Mouse (Mus musculus) neural tube, embryonic 14.5 days (tissue): ENCODE results near the gene Gm28230. TPM values are rescaled to one million over a fixed set of nuclear protein-coding genes. Genes with fewer than 3 reads are reported as not detected.
A peak's percentile ranks its signal among the peaks of the same experiment; 100 is the strongest.

Experiments used
- ATAC-seq: fragments of 200-750 bp; cut with Nextera tagmentation; 2 replicates; pipeline ENCODE4 v1.8.0; 2017; ENCODE audit warnings: low read depth, mild to moderate bottlenecking, moderate TSS enrichment, moderate library complexity
- H3K27ac ChIP-seq: fragments of 300-500 bp; sonication (generic); 2 replicates; pipeline ENCODE4 v1.5.1; 2014; ENCODE audit warnings: low read depth, mild to moderate bottlenecking, control low read depth, low read length, moderate library complexity, mixed read lengths
- H3K27me3 ChIP-seq: fragments of 300-500 bp; sonication (generic); 2 replicates; pipeline ENCODE4 v1.6.1; 2014; ENCODE audit warnings: low read length; ENCODE audit not compliant: control insufficient read depth, insufficient read depth
- H3K36me3 ChIP-seq: fragments of 300-500 bp; sonication (generic); 2 replicates; pipeline ENCODE4 v1.6.1; 2014; ENCODE audit warnings: low read length, mixed read lengths; ENCODE audit not compliant: control insufficient read depth, insufficient read depth
- H3K4me1 ChIP-seq: fragments of 300-500 bp; sonication (generic); 2 replicates; pipeline ENCODE4 v1.6.1; 2014; ENCODE audit warnings: low read length; ENCODE audit not compliant: control insufficient read depth, insufficient read depth
- H3K4me2 ChIP-seq: fragments of 300-500 bp; sonication (generic); 2 replicates; pipeline ENCODE4 v1.6.1; 2014; ENCODE audit warnings: mild to moderate bottlenecking, low read depth, low read length, control low read depth
- H3K4me3 ChIP-seq: fragments of 300-500 bp; sonication (generic); 2 replicates; pipeline ENCODE4 v1.5.1; 2014; ENCODE audit warnings: low read depth, low read length, control low read depth, mixed read lengths
- H3K9ac ChIP-seq: fragments of 300-500 bp; sonication (generic); replicated peaks from 2 replicates; pipeline ENCODE4 v1.6.1; 2014; ENCODE audit warnings: low read depth, mild to moderate bottlenecking, control low read depth, low read length, mixed read lengths
- H3K9me3 ChIP-seq: fragments of 300-500 bp; sonication (generic); 2 replicates; pipeline ENCODE4 v1.6.1; 2016; ENCODE audit warnings: low read length; ENCODE audit not compliant: control insufficient read depth
- WGBS: fragments of 180-500 bp; shearing (Covaris S2); extraction: QIAGEN DNeasy Blood & Tissue Kit; methylation state at CpG from one replicate; pipeline ENCODE4 v1.1.7; 2014; 5-methylcytosine and 5-hydroxymethylcytosine counted together
- polyA plus RNA-seq: library from polyadenylated mRNA; unstranded; fragments of >200 nt; fragmentation: Nextera tagmentation; extraction: Ambion mirVana; gene quantifications from 2 replicates; pipeline ENCODE4 v1.2.1, GENCODE M21; 2014

The Gm28230 gene
- polyA plus RNA-seq, 1 experiment from 2014 or later: 2.5 TPM

DNA sequence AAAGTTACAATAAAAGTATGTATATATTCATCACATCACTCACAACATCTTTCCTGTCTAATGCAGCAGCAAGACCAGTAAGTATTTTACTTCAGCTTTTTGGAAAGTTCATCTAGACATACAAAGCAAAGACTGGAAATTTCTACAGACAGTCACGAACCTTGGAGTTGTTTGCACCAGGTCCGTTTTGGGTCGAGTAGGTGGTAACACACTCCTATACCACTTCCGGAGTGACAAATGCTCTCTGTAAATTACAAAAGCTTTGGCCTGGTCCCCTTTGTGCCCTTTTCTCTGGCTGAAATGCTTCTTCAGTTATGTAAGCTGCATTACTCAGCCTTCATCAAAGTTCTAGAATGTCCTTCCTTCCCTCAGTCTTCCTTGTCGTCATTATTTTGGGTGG lies 27.2 kb downstream of the Gm28230 start:
- ATAC-seq: no peak
- Histone ChIP-seq H3K9me3 (no peaks in the 10 kb centered on the region), H3K36me3 (no peaks in the 10 kb centered on the region), H3K4me1 (peaks cover 34% of the 10 kb centered on the region), H3K4me3 (no peak overlapping the region), H3K27ac (peak overlapping the region; percentile 10; the same call in 1 of the 2 replicates), H3K4me2 (no peak overlapping the region), H3K9ac (no peak overlapping the region), H3K27me3 (no peaks in the 10 kb centered on the region)
- WGBS: 31% methylated on average over 5 of the region's 5 CpGs

DNA sequence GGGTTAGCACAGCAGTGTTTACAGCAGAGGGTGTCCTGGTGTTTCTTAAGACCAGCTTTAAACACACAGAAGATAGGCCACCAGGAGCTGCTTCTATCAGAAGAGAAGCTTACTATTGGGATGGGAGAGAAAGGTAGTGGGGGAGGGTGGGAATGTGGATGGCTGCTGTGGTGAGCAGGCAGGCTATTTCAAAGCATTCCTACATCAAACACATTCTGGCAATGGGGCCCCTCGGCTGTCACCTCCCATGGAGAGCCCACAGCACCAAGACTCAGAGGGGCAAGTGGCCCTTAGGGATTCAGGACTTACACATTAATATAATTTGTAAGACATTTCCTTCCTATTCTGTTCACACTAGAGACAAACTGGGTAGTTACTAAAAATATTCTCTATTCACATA lies 33.6 kb downstream of the Gm28230 start:
- H3K36me3 ChIP-seq: no peaks in the 10 kb centered on the region
- ATAC-seq: no peak
- no peak overlapping the region for H3K4me3 ChIP-seq
- no peak overlapping the region for H3K9ac ChIP-seq
- H3K4me2 ChIP-seq: no peak overlapping the region
- 6% methylated on average over 1 of the region's 1 CpGs for WGBS
- H3K9me3 ChIP-seq: no peaks in the 10 kb centered on the region
- peaks cover 11% of the 10 kb centered on the region; the same call in 1 of the 2 replicates for H3K4me1 ChIP-seq
- peaks cover 5% of the 10 kb centered on the region; the same call in 1 of the 2 replicates for H3K27me3 ChIP-seq
- no peak overlapping the region for H3K27ac ChIP-seq

DNA sequence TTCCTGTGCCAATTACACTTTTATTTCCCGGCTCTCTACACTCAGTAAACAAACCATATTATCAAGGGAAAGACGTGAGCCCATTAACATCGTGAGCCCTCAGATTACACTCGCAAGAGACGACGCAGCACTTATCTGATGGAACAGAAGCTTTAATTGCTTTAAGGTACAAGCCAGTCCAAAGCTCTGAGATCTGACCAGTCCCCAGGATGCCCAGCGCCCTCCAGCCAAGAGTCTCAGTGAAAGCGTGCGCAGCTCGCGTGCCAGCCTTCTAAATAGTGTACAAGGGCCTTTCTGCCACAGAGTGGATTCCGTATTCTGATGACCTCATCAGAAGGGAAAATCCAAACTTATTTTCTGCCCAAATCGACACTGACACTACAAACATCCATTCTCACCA lies 35.4 kb downstream of the Gm28230 start:
- Histone ChIP-seq H3K27me3 (peaks cover 5% of the 10 kb centered on the region; the same call in 1 of the 2 replicates), H3K4me2 (peak overlapping the region; percentile 100), H3K36me3 (no peaks in the 10 kb centered on the region), H3K4me1 (peaks cover 11% of the 10 kb centered on the region; the same call in 1 of the 2 replicates), H3K9me3 (no peaks in the 10 kb centered on the region), H3K9ac (no peak overlapping the region), H3K27ac (no peak overlapping the region), H3K4me3 (0 out of 2 replicates have a peak overlapping the region, but pooled peaks have one; percentile 52)
- WGBS: 2% methylated on average over 13 of the region's 13 CpGs
- ATAC-seq: no peak

DNA sequence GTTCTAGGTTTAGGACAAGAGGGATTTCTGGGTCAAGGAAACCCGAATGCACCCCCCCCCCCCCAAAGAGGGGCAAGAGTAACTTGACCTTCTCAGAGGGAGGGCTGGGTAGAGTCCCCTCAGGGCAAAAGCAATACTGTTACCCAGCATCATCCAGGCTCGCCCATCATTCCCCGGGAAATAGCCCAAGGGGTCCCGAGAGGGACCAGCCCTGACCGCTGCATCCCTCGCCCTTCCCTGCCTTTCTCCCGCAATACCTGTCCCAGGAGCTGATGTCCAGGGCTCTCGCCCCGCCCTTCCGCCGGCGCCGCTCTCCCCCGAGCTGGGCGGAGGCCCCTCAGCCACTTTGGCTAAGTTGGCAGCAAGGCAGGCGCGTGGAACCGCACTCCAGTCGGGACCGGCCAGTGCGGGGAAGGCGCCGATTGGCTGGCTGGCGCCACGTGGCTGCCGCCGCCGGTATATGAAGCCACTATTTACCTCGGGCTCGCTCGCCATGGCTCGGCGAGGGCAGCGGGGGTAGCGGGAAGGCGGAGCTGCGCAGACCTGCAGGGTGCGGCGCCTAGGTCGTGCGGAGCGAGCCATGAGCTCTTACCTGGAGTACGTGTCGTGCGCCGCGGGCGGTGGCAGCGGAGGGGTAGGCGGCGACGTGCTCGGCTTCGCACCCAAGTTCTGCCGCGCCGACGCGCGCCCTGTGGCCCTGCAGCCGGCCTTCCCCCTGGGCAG lies 36.2 kb downstream of the Gm28230 start, which contains the start of gene Hoxd1:
Gene Hoxd1 (plus strand): TSS at position 459 of the 723 bp plus-strand sequence.
- Histone ChIP-seq H3K27me3 (peaks cover 5% of the 10 kb centered on the region; the same call in 1 of the 2 replicates), H3K36me3 (no peaks in the 10 kb centered on the region), H3K4me2 (peak within 1 kb of the TSS; percentile 100), H3K4me3 (peak within 1 kb of the TSS; percentile 52), H3K4me1 (peaks cover 11% of the 10 kb centered on the region; the same call in 1 of the 2 replicates), H3K27ac (no peak within 1 kb of the TSS), H3K9me3 (no peaks in the 10 kb centered on the region), H3K9ac (peak within 1 kb of the TSS; percentile 41)
- ATAC-seq: peak; percentile 95
- WGBS: under 1% methylated on average over 55 of the region's 61 CpGs

DNA sequence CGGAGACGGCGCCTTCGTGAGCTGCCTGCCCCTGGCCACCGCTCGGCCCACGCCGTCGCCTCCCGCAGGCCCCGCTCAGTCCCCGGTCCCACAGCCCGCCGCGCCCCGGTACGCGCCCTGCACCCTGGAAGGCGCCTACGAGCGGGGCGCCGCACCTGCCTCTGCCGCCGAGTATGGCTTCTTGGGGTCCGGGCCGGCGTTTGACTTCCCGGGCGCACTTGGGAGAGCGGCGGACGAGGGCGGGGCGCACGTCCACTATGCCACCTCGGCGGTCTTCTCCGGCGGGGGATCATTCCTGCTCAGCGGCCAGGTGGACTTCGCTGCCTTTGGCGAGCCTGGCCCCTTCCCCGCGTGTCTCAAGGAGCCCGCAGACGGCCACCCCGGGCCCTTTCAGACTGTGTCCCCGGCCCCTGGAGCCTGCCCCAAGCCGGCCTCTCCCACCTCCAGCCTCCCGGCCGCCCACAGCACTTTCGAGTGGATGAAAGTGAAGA lies 36.8 kb downstream of the Gm28230 start:
- peak; percentile 62; the same call in 1 of the 2 replicates for ATAC-seq
- Histone ChIP-seq H3K36me3 (no peaks in the 10 kb centered on the region), H3K4me1 (peaks cover 11% of the 10 kb centered on the region; the same call in 1 of the 2 replicates), H3K4me2 (peak overlapping the region; percentile 100), H3K27ac (no peak overlapping the region), H3K9ac (peak overlapping the region; percentile 41), H3K27me3 (peaks cover 5% of the 10 kb centered on the region; the same call in 1 of the 2 replicates), H3K4me3 (peak overlapping the region; percentile 52), H3K9me3 (no peaks in the 10 kb centered on the region)
- WGBS: under 1% methylated on average over 53 of the region's 53 CpGs

DNA sequence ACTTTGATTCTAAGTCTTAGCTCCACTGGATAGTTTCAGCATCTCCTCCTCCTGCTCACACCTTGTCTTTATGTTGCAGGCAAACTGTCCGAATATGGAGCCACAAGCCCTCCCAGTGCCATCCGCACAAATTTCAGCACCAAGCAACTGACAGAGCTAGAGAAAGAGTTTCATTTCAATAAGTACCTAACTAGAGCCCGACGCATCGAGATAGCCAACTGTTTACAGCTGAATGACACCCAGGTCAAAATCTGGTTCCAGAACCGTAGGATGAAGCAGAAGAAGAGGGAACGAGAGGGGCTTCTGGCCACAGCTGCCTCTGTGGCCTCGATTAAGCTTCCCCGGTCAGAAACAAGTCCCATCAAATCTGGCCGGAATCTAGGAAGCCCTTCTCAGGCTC lies 37.4 kb downstream of the Gm28230 start:
- H3K9ac ChIP-seq: no peak overlapping the region
- no peak overlapping the region for H3K27ac ChIP-seq
- H3K36me3 ChIP-seq: no peaks in the 10 kb centered on the region
- H3K4me1 ChIP-seq: peaks cover 11% of the 10 kb centered on the region; the same call in 1 of the 2 replicates
- WGBS: 52% methylated on average over 10 of the region's 10 CpGs
- H3K4me2 ChIP-seq: no peak overlapping the region
- H3K27me3 ChIP-seq: peaks cover 5% of the 10 kb centered on the region; the same call in 1 of the 2 replicates
- peak overlapping the region; percentile 52 for H3K4me3 ChIP-seq
- no peak for ATAC-seq
- H3K9me3 ChIP-seq: no peaks in the 10 kb centered on the region

DNA sequence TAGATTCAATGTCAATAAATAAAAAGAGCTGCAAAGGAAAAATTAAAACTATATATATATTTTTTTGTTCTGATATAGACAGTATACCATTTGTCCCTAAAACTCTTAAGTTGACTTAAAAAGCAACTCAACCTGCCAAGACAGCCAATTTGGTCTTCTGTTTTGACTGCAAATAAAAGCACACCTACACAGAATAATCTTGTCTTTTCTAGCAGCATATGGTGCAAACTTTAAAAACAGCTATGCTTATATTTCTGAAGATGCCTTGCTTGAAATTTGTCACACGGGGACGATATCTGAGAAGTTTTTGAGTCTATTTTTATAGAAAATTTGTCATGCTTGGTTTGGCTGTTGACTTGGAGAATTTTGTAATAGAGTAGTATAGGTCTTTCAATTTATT lies 47.8 kb downstream of the Gm28230 start:
- 91% methylated on average over 2 of the region's 2 CpGs for WGBS
- H3K9me3 ChIP-seq: no peaks in the 10 kb centered on the region
- no peak overlapping the region for H3K27ac ChIP-seq
- H3K4me2 ChIP-seq: no peak overlapping the region
- no peak overlapping the region for H3K4me3 ChIP-seq
- H3K9ac ChIP-seq: no peak overlapping the region
- H3K27me3 ChIP-seq: no peaks in the 10 kb centered on the region
- H3K36me3 ChIP-seq: no peaks in the 10 kb centered on the region
- ATAC-seq: no peak
- H3K4me1 ChIP-seq: no peaks in the 10 kb centered on the region

DNA sequence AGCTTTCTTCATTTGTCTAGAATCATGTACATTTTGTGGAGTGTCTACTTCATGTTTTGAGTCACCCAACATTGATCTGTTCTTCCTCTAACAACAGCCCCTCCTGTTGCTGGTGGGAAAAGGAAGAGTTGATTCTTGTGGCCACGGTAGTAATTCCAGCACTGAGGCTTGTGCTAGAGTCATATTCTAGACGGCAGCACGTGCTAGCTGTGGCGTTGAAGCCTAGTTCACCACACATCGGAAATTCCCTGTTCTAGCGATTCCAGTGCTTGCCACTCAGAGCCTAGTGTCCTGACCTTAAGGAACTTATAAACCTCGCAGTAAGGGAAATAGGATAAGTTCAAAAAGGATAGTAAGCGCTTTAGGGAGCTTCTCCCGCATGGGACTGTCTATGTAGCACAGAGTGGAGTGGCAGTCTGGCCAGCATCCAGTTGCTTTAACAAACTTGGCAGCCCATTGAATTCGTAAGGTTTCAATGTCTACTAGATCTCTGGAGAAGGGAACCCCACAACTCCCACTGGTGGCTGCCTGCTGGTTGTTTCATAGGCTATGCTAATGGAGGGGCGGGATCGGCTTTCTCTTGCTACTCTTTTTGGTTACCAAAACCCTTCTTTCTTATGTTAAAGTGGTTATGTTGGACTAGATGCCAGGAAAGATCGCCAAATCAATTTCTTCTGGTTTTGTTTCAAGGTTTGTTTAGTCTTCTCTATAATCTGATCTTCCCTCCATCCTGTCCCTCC lies 51.2 kb downstream of the Gm28230 start:
- ATAC-seq: no peak
- Histone ChIP-seq H3K9me3 (no peaks in the 10 kb centered on the region), H3K4me3 (no peak overlapping the region), H3K36me3 (no peaks in the 10 kb centered on the region), H3K9ac (no peak overlapping the region), H3K4me2 (no peak overlapping the region), H3K27ac (no peak overlapping the region), H3K27me3 (no peaks in the 10 kb centered on the region), H3K4me1 (no peaks in the 10 kb centered on the region)
- 69% methylated on average over 13 of the region's 13 CpGs for WGBS

DNA sequence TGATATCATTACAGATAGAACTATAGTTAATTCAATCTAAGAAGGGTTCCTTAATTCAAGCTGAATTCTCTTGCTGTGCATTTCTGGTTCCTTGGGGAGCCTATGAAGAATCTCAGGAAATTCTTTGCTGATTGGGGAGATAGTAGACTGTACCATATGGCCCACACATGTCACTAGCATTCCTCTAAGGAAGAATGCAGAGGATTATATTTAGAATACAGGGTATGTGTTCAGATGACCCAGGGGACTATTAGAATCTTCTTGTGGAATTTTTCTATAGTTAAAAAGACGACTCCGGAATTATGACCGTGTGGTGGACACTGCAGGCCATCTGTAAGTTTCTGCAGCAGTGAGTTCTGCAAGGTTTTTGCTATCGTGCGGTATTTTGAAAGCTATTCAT lies 54.9 kb downstream of the Gm28230 start:
- no peak overlapping the region for H3K4me2 ChIP-seq
- no peaks in the 10 kb centered on the region for H3K27me3 ChIP-seq
- H3K4me1 ChIP-seq: no peaks in the 10 kb centered on the region
- H3K9me3 ChIP-seq: no peaks in the 10 kb centered on the region
- H3K4me3 ChIP-seq: no peak overlapping the region
- no peak for ATAC-seq
- WGBS: 75% methylated on average over 5 of the region's 5 CpGs
- H3K9ac ChIP-seq: no peak overlapping the region
- H3K36me3 ChIP-seq: no peaks in the 10 kb centered on the region
- H3K27ac ChIP-seq: no peak overlapping the region
